Mouse (Mus musculus) liver, embryonic 14.5 days (tissue): ENCODE data around the gene Olfr5.

Experiments
- CTCF ChIP-seq: IDR thresholded peaks from 2 replicates; pipeline ENCODE4 v1.5.1; 2016; ENCODE audit warnings: antibody characterized with exemption, low read depth, control low read depth
- EP300 ChIP-seq: IDR thresholded peaks from 2 replicates; pipeline ENCODE4 v1.6.1; 2016; ENCODE audit warnings: antibody characterized with exemption, low read depth

- TF ChIP-seq CTCF (peak; percentile 80), EP300 (no peak)
Observed at GRCm38 (mm10) chr7:6430342-6430741, 56.4 kb downstream of the Olfr5 start.
